Mouse (Mus musculus): ENCODE data around the gene Zfp781. TPM values are rescaled to one million over a fixed set of nuclear protein-coding genes. Genes with fewer than 3 reads are reported as not detected.
"Not testable (repeated sequence)": the region's sequence is repeated elsewhere in the genome, so short reads cannot be mapped to it uniquely, and the experiment has no call there.

Gene Zfp781
- polyA plus RNA-seq (2012), result not detected in 2 replicates

- H3K27me3 ChIP-seq (ENCODE audit: control insufficient read depth); H3K36me3 ChIP-seq (ENCODE audit: control insufficient read depth); H3K4me1 ChIP-seq (ENCODE audit: control insufficient read depth): not testable (repeated sequence)
Observed at GRCm38 (mm10) chr10:81929842-81930743, at the start of gene Zfp781. TSS of gene Zfp781 (minus strand) at chr10:81930480.

GRCm38 (mm10) chr10:81978365-81979003, 48.2 kb upstream of the Zfp781 start:
- not testable (repeated sequence) for H3K36me3 ChIP-seq (ENCODE audit: control insufficient read depth); H3K9me3 ChIP-seq (ENCODE audit: control insufficient read depth, low read length); H3K4me3 ChIP-seq (replicated peaks); H3K27me3 ChIP-seq (ENCODE audit: control insufficient read depth); H3K4me1 ChIP-seq (ENCODE audit: control insufficient read depth)

More at GRCm38 (mm10) chr10:81929842-81930743, at the start of gene Zfp781:
- H3K9me3 ChIP-seq (ENCODE audit: control insufficient read depth, low read length); H3K4me3 ChIP-seq (replicated peaks): not testable (repeated sequence)

GRCm38 (mm10) chr10:81930744-81931118, 451 bp upstream of the Zfp781 start:
- H3K27me3 ChIP-seq (ENCODE audit: control insufficient read depth); H3K9me3 ChIP-seq (ENCODE audit: control insufficient read depth, low read length): not testable (repeated sequence)

GRCm38 (mm10) chr10:81863409-81864407, 66.6 kb downstream of the Zfp781 start, which contains the start of gene Gm32687:
TSS of gene Gm32687 (plus strand) at chr10:81863934.
- H3K27me3 ChIP-seq (ENCODE audit: control insufficient read depth); H3K9me3 ChIP-seq (ENCODE audit: control insufficient read depth, low read length); H3K4me1 ChIP-seq (ENCODE audit: control insufficient read depth); H3K4me3 ChIP-seq (replicated peaks); H3K36me3 ChIP-seq (ENCODE audit: control insufficient read depth): not testable (repeated sequence)

More at GRCm38 (mm10) chr10:81930744-81931118, 451 bp upstream of the Zfp781 start:
- not testable (repeated sequence) for H3K36me3 ChIP-seq (ENCODE audit: control insufficient read depth); H3K4me1 ChIP-seq (ENCODE audit: control insufficient read depth); H3K4me3 ChIP-seq (replicated peaks)

Other genes with a start within 250 kb of the Zfp781 start
- 0.08 TPM in 1 of 2 replicates, not detected in the other for gene Zfp433, start 225.7 kb downstream of the Zfp781 start, polyA plus RNA-seq (2012)
- gene Gm3055, start 159.3 kb downstream of the Zfp781 start, polyA plus RNA-seq (2012), result not detected in 2 replicates
- not detected in 2 replicates for gene Gm4767, start 118.3 kb downstream of the Zfp781 start, polyA plus RNA-seq (2012)
- not detected in 2 replicates for gene Gm32687, start 66.5 kb downstream of the Zfp781 start, polyA plus RNA-seq (2012)
- gene Zfp873, start 117.6 kb upstream of the Zfp781 start, polyA plus RNA-seq (2012), result 0.02 TPM in 1 of 2 replicates, not detected in the other
- not detected in 2 replicates for gene BC024063, start 152.9 kb upstream of the Zfp781 start, polyA plus RNA-seq (2012)
- not detected in 2 replicates for gene AU041133, start 197.5 kb upstream of the Zfp781 start, polyA plus RNA-seq (2012)

Data from erythroblast, embryonic 14.5 days (primary cell).